Mouse (Mus musculus) lung, adult 2 months (tissue): Measurements from ENCODE around the gene Btrc. TPM values are rescaled to one million over a fixed set of nuclear protein-coding genes. Genes with fewer than 3 reads are reported as not detected.

Experiments
- DNase-seq: peaks from one replicate; pipeline ENCODE4 v3.0.0; 2022
- H3K4me1 ChIP-seq: fragments of 200-500 bp; 2 replicates; pipeline ENCODE4 v1.6.1; 2011; ENCODE audit warnings: low read length; ENCODE audit not compliant: control insufficient read depth, insufficient read depth
- H3K4me3 ChIP-seq: fragments of 200-500 bp; replicated peaks from 2 replicates; pipeline ENCODE3; 2011; ENCODE audit warnings: low read depth, mild to moderate bottlenecking, control low read depth, low read length; ENCODE audit errors: extremely low read depth
- CTCF ChIP-seq: fragments of 200-500 bp; IDR thresholded peaks from 2 replicates; pipeline ENCODE4 v1.5.1; 2011; ENCODE audit warnings: mild to moderate bottlenecking, low read length, control low read depth; ENCODE audit not compliant: insufficient read depth
- POLR2A ChIP-seq: fragments of 200-500 bp; IDR thresholded peaks from 2 replicates; pipeline ENCODE4 v1.6.1; 2011; ENCODE audit warnings: low read depth, mild to moderate bottlenecking, control low read depth, low read length, borderline replicate concordance; ENCODE audit errors: extremely low read depth
- WGBS: fragments of 180-500 bp; shearing (Covaris S2); methylation state at CpG from one replicate; pipeline ENCODE4 v1.1.7; 2018; 5-methylcytosine and 5-hydroxymethylcytosine counted together
- polyA plus RNA-seq: library from polyadenylated mRNA; depleted of rRNA; stranded (reverse); fragments of >200 nt; gene quantifications from 2 replicates; pipeline ENCODE4 v1.2.3, GENCODE M21; 2012

The Btrc gene
- polyA plus RNA-seq, 1 experiment = 16.9 TPM

DNA sequence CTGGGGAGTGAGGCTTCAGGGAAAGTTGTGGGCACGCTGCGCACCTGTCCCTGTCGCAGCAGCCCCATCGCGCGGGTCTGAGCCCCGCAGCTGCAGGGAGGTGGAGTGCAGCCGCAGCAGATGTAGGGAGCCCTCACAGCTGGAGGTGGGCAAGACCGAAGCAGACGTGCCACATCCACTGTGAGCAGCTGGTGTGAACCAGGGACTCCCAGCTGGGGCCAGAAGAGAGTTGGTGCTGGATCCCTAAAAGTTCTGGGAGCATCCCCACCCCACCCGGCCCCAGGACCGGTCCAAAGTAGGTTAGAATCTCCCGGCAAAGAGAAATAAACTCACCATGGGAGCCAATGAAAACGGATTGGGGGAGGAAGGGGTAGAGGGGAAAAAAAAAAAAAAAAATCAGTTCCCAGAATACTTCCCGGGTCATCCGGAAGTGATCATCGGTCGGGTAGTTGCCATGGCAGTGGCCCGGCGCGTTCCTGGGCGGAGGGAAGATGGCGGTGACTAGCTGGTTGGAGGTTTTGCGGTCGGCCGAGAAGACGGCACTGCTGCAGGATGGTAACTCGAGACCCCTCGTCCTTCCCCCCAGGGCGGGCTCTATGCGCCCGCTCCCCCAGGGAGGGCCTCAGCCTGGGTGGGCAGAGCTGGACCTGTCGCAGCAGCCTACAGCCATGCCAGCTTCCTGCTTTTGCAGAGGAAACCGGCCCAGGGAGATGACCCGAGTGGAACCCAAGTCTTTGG, 196.8 kb downstream of the Btrc start, which contains the start of the genes Poll and Gm17018:
Poll (minus strand) TSS at position 379 of the 738 bp plus-strand sequence.
Gm17018 (plus strand) TSS at position 463 of the 738 bp plus-strand sequence.
- Histone ChIP-seq H3K4me1 (peaks cover 4% of the 10 kb centered on the region; the same call in 1 of the 2 replicates), H3K4me3 (peak within 1 kb of the TSS; percentile 77)
- TF ChIP-seq CTCF (no peak), POLR2A (peak; percentile 68; the same call in 1 of the 2 replicates)
- WGBS = under 1% methylated on average over 35 of the region's 35 CpGs
- peak; percentile 87 for DNase-seq

DNA sequence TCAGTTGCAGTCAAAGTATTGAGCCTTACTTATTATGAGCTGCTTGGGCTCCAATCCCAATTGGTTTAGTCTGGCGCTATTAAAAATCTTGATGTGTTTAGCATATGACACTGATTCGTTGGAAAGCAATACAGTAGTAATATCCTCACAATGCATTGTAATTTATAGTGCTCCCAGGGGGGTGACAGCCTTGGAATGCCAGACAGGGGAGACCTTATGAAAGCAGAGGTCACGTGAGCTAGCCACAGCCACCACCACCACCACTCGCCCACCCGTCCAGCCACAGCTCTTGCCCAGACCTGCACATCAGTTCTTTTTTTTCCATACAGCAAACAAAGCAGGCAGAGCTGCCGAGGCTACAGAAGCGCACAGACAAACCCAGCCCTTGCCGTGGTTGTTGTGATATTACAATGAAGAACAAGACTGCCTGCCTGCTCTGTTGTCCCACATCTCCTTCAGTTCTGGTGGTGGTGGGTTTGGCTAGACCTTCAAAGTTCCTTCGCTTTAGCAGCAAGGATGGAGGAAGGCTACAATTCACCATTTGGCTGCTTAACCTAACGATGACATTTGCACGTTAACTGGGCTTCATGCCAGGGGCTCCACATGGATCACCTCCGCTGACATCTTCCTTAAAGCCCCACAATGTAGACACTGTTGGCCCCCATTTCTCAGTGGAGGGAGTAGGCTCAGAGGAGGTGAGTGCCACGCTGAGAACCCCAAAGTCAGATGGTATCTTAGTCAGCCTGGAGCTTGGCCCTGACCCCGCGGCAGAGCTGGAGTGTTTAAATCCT, 202.6 kb downstream of the Btrc start:
- H3K4me3 ChIP-seq = no peak overlapping the region
- H3K4me1 ChIP-seq = no peaks in the 10 kb centered on the region
- 59% methylated on average over 15 of the region's 15 CpGs for WGBS
- no peak for DNase-seq
- TF ChIP-seq CTCF = no peak
- TF ChIP-seq POLR2A = no peak

DNA sequence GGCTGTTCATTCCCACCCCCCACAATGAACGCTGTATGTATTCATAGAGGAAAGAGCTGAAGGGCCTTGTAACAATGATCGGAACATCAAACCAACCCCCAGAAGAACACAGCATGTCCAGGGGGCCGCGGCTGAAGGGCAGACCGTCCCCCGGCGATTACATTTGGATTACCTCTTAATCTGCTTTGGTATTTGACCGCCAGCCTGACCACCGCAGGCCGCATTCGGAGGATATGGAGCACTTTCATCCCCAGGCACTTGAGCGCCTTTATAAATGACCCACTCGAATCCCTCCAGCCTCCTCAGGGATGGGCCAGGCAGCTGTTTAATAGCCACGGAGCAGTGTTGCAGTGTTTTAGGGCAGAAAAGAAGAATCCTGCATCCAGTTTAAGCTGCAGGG, 203.8 kb downstream of the Btrc start:
- no peak for DNase-seq
- no peaks in the 10 kb centered on the region for H3K4me1 ChIP-seq
- no peak overlapping the region for H3K4me3 ChIP-seq
- TF ChIP-seq POLR2A = no peak
- TF ChIP-seq CTCF = no peak
- WGBS = 76% methylated on average over 14 of the region's 14 CpGs

DNA sequence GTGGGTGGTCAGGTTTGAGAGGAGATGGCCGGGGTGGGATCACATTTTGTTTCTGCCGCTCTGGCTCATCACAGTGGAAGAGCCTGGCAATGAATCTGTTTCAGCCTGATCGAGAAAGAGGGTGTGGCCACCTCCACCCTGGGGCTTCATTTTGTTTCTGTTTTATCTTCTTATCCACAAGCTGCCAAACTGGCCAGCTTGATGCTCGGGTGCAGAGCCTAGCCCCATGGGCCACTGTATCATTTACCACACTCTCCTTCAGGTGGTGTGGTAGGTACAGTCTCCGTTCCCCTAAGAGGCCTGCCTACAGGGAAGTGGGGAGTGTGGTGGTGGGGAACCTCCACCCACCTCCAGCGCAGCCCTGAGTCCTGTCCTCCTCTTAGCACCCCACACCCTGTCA, 209.5 kb downstream of the Btrc start:
- no peak for DNase-seq
- Histone ChIP-seq H3K4me1 (peaks cover 12% of the 10 kb centered on the region), H3K4me3 (no peak overlapping the region)
- TF ChIP-seq CTCF (no peak), POLR2A (no peak)
- 85% methylated on average over 6 of the region's 6 CpGs for WGBS

DNA sequence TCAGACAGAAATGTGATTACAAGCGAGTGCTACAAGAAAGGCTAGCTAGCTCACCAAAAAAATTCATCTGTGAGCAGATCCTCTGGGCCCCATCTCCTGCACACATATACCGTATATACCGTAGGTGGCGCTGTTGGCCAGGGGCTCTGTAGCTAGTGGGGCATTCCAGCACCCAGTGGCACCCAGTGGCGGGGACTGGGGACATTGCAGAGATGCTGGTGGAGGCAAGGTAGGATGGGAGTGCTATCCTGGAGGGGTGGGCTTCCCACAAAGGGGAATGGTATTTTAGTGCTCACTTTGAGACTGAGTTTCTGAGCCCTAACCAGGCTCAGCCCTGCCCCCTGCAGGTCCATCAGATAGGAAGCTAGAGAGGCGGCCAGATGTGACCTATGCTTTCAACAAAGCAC, 210.3 kb downstream of the Btrc start:
- 19% methylated on average over 6 of the region's 6 CpGs for WGBS
- Histone ChIP-seq H3K4me3 (no peak overlapping the region), H3K4me1 (peaks cover 12% of the 10 kb centered on the region)
- TF ChIP-seq CTCF = peak; percentile 66
- TF ChIP-seq POLR2A = no peak
- DNase-seq = peak; percentile 74

DNA sequence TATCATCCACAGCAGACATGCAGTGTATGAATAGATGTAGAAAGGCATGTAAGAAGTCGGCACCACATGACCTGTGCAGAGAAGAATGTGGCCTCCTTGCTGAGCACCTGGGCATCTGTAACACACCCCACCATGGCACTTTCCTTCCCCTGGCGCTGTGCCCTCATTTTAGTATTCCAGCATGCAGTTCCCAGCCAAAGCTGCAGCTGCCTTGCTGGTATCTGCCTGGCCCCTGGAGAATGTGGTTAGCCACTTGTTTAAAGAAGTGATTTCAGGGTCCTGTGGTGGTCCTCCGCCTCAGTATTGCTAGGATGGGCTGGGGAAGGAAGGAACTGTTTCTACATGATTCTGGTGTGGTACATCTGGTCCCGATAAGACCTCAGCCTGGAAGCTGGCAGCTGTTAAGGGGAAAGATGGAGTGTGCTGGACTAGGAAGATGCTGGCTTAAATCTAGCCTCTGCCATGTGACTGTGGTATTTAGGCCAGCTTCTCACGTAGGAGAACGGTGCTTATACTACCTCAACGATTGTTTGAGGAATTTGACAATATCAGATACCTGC, 210.9 kb downstream of the Btrc start:
- no peak for DNase-seq
- Histone ChIP-seq H3K4me1 (peaks cover 12% of the 10 kb centered on the region), H3K4me3 (no peak overlapping the region)
- TF ChIP-seq POLR2A = no peak
- no peak for TF ChIP-seq CTCF
- 39% methylated on average over 7 of the region's 7 CpGs for WGBS

DNA sequence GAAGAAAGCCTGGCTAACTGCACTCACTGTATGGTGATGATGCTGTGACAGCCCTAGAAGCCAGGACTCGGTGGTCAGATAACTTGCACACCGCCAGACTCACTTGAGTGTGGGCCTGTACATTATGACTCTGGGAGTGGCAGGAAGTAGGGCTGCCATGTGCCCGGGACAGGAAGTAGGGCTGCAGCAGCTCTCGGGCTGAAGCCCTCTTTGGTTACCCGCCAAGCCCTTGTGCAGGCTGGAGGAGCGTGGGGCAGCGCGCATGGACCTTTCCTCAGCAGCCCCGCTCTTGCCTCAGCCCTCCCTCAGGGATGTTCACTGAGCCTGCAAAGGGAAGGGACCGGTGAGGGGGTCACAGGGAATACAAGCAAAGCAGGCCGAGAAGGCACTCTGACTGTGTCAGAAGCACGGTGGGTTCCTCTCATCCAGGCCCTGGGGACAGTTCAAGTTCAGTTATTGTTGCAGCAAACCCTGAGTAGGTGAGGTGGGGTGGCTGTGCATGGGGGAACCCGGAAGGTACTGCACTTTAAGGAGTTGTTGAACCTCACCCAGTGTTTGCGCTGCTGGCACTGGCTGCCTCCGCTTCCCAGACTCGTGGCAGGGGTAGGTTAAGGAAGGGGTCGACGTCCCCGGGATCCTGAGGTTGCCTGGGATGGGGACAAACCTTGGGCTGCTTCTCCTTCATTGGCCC, 211.6 kb downstream of the Btrc start:
- WGBS = 17% methylated on average over 19 of the region's 19 CpGs
- TF ChIP-seq POLR2A (no peak), CTCF (no peak)
- Histone ChIP-seq H3K4me1 (peaks cover 12% of the 10 kb centered on the region), H3K4me3 (no peak overlapping the region)
- peak; percentile 33 for DNase-seq

DNA sequence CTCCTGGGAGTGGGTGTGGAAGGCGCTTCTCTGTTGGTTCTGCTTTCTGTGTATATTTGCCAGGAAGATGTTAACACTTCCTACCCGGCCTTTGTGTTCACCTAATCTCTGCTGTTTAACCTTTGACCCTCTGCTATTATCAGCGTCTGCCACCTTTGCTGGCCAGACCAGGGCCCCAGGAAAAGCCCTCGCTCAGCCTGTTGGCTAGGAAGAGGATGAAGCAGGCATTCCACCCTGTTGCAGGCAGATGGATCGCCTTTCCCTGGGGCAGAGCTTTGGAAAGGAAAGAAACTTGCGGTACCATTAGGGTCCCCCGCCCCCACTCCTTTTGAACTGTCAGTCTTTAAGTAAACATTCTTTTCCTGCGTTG, 212.1 kb downstream of the Btrc start:
- Histone ChIP-seq H3K4me3 (no peak overlapping the region), H3K4me1 (peaks cover 12% of the 10 kb centered on the region)
- DNase-seq = no peak
- TF ChIP-seq CTCF = no peak
- TF ChIP-seq POLR2A = no peak
- WGBS = 13% methylated on average over 8 of the region's 8 CpGs
